Mouse (Mus musculus) naive thymus-derived CD4-positive, alpha-beta T cell, adult 5 months (primary cell): Measurements from ENCODE around the gene Gm10721. TPM values are rescaled to one million over a fixed set of nuclear protein-coding genes. Genes with fewer than 3 reads are reported as not detected.

Experiments used
- polyA plus RNA-seq: library from polyadenylated mRNA; unstranded; fragments of 100-300 nt; shearing (Covaris generic); gene quantifications from one replicate; pipeline ENCODE4 v1.2.1, GENCODE M21; 2017

The Gm10721 gene
- polyA plus RNA-seq: not detected

GRCm38 (mm10) chr9:3012733-3013279 lies at the start of gene Gm10721:
TSS of gene Gm10721 (plus strand) at chr9:3013140.

DNA sequence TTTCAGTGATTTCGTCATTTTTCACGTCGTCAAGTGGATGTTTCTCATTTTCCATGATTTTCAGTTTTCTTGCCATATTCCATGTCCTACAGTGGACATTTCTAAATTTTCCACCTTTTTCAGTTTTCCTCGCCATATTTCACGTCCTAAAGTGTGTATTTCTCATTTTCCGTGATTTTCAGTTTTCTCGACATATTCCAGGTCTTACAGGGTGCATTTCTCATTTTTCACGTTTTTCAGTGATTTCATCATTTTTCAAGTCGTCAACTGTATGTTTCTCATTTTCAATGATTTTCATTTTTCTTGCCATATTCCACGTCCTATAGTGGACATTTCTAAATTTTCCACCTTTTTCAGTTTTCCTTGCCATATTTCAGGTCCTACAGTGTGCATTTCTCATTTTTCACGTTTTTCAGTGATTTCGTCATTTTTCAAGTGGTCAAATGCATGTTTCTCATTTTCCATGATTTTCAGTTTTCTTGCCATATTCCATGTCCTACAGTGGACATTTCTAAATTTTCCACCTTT lies 12.4 kb upstream of the Gm10721 start, which contains the start of gene Gm10722:
Gene Gm10722, plus strand, starts transcription at position 478 of the 528 bp plus-strand sequence.

GRCm38 (mm10) chr9:3002794-3003396 lies 10.0 kb upstream of the Gm10721 start, which contains the start of gene Gm11168:
TSS of gene Gm11168 (plus strand) at chr9:3003346.

GRCm38 (mm10) chr9:3015354-3015753 lies 2.4 kb downstream of the Gm10721 start, which contains the start of gene Gm10720:
TSS of gene Gm10720 (plus strand) at chr9:3015654.

DNA sequence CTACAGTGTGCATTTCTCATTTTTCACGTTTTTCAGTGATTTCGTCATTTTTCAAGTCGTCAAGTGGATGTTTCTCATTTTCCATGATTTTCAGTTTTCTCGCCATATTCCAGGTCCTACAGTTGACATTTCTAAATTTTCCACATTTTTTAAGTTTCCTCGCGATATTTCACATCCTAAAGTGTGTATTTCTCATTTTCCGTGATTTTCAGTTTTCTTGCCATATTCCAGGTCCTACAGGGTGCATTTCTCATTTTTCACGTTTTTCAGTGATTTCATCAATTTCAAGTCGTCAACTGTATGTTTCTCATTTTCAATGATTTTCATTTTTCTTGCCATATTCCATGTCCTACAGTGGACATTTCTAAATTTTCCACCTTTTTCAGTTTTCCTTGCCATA lies 4.2 kb downstream of the Gm10721 start, which contains the start of gene Gm10719:
Gene Gm10719, plus strand, starts transcription at position 301 of the 400 bp plus-strand sequence.

DNA sequence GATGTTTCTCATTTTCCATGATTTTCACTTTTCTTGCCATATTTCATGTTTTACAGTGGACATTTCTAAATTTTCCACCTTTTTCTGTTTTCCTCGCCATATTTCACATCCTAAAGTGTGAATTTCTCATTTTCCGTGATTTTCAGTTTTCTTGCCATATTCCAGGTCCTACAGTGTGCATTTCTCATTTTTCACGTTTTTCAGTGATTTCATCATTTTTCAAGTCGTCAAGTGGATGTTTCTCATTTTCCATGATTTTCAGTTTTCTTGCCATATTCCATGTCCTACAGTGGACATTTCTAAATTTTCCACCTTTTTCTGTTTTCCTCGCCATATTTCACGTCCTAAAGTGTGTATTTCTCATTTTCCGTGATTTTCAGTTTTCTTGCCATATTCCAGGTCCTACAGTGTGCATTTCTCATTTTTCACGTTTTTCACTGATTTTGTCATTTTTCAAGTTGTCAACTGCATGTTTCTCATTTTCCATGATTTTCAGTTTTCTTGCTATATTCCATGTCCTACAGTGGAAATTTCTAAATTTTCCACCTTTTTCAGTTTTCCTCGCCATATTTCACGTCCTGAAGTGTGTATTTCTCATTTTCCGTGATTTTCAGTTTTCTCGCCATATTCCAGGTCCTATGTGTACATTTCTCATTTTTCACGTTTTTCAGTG lies 10.5 kb downstream of the Gm10721 start, which contains the start of gene Gm10718:
Gene Gm10718, plus strand, starts transcription at position 236 of the 673 bp plus-strand sequence.

GRCm38 (mm10) chr9:3024912-3025467 lies 12.1 kb downstream of the Gm10721 start, which contains the start of gene Gm10717:
TSS of gene Gm10717 (plus strand) at chr9:3025417.

GRCm38 (mm10) chr9:3034299-3034698 lies 21.4 kb downstream of the Gm10721 start, which contains the start of gene Gm17535:
TSS of gene Gm17535 (plus strand) at chr9:3034599.

DNA sequence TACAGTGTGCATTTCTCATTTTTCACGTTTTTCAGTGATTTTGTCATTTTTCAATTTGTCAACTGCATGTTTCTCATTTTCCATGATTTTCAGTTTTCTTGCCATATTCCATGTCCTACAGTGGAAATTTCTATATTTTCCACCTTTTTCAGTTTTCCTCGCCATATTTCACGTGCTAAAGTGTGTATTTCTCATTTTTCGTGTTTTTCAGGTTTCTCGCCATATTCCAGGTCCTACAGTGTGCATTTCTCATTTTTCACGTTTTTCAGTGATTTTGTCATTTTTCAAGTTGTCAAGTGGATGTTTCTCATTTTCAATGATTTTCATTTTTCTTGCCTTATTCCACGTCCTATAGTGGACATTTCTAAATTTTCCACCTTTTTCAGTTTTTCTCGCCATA lies 23.6 kb downstream of the Gm10721 start, which contains the start of gene Gm10715:
Gene Gm10715, plus strand, starts transcription at position 301 of the 400 bp plus-strand sequence.

Other genes with a start within 250 kb of the Gm10721 start
- 2.1 TPM for gene Gm10722, start 12.2 kb upstream of the Gm10721 start, polyA plus RNA-seq
- 9.0 TPM for gene Gm11168, start 9.8 kb upstream of the Gm10721 start, polyA plus RNA-seq
- not detected for gene Gm10720, start 2.5 kb downstream of the Gm10721 start, polyA plus RNA-seq
- 9.3 TPM for gene Gm10719, start 4.3 kb downstream of the Gm10721 start, polyA plus RNA-seq
- 6.2 TPM for gene Gm10718, start 10.4 kb downstream of the Gm10721 start, polyA plus RNA-seq
- gene Gm10717, start 12.3 kb downstream of the Gm10721 start, polyA plus RNA-seq: 18.8 TPM
- gene Gm17535, start 21.5 kb downstream of the Gm10721 start, polyA plus RNA-seq: not detected
- 0.61 TPM for gene Gm10715, start 23.7 kb downstream of the Gm10721 start, polyA plus RNA-seq